Mouse (Mus musculus) adrenal gland, adult (tissue): ENCODE measurements around the gene Kif1a.
"Not testable (repeated sequence)": the region's sequence is repeated elsewhere in the genome, so short reads cannot be mapped to it uniquely, and the experiment has no call there.

Source experiments
- DNase-seq, 2 experiments: peaks; one replicate each; pipeline ENCODE4 v3.0.0; 2022 to 2023; ENCODE audit warnings: low spot score in 1 of 2; ENCODE audit not compliant: inconsistent age in 2 of 2

The Kif1a gene

GRCm38 (mm10) chr1:92972854-92973253 lies 128.9 kb downstream of the Kif1a start:
- peak; percentile 74 to 84 for DNase-seq

GRCm38 (mm10) chr1:92971879-92972795 lies 129.6 kb downstream of the Kif1a start:
- peak; percentile 59 to 77 for DNase-seq

- DNase-seq, result not testable (repeated sequence)
Measured at GRCm38 (mm10) chr1:92970791-92971190, 131.0 kb downstream of the Kif1a start.
